Mouse (Mus musculus) cerebellum, postnatal 4 days (tissue): ENCODE measurements around the gene Naglu.
"Not testable (repeated sequence)": the region's sequence is repeated elsewhere in the genome, so short reads cannot be mapped to it uniquely, and the experiment has no call there.

Source experiments
- DNase-seq, 2 experiments: peaks; one replicate each; pipeline ENCODE4 v3.0.0; 2022; ENCODE audit warnings: low spot score in 2 of 2, mixed read lengths in 1 of 2

Naglu gene

GRCm38 (mm10) chr11:101124494-101124893 lies 54.7 kb downstream of the Naglu start:
- not testable (repeated sequence) for DNase-seq

DNA sequence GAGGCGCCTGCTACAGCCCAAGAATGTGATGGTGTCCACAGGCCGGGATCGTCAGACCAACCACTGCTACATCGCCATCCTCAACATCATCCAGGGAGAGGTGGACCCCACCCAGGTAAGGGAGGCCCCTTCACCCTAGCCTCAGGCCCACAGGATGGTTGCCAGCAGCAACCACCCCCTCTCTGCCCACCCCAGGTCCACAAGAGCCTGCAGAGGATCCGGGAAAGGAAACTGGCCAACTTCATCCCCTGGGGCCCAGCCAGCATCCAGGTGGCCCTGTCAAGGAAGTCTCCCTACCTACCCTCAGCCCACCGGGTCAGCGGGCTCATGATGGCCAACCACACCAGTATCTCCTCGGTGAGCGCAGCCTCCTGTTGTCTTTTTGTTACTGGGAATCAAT lies 55.2 kb downstream of the Naglu start:
- not testable (repeated sequence) for DNase-seq

DNA sequence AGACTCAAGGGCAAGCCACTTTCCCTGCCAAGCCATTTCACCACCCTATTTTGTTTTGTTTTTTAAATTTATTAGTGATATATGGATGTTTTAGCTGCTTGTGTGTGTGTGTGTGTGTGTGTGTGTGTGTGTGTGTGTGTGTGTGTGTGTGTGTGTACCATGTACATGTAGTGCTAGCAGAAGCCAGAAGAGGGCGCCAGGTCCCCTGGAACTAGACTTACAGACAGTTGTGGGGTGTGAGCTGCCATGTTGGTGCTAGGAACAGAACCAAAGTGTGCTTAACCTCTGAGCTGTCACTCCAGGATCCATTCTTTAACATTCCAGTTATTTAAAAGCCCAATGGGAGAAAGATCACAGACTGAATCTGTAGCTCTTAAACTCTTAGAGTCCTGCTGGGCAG lies 57.3 kb downstream of the Naglu start:
- no peak for DNase-seq
